Mouse (Mus musculus) kidney, adult 8-10 months (tissue): ENCODE measurements around the gene Gm6205.
"Not testable (repeated sequence)": the region's sequence is repeated elsewhere in the genome, so short reads cannot be mapped to it uniquely, and the experiment has no call there.

Source experiments
- DNase-seq, 2 experiments: peaks; one replicate each; pipeline ENCODE4 v3.0.0; 2022

Gm6205 gene

DNA sequence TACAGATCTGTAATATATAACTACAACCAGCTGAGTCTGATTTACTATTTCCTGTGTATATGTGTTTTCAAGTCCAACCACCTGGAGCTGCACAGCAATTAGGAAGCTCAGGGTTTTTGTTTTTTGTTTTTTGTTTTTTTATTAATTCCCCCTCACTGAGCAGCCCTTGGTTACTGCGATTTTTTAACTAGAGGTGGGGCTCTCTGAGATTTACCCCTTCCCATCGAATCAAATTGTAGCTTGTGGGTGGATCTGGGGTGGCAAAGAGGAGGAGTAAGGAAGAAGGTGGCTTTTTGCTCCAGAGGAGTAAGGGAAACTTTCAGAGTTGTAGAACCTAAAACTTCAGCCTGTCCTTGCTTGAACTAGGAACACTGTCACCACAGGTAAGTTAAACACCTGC lies at the start of gene Gm6205:
Gene Gm6205 (plus strand): TSS at position 301 of the 400 bp plus-strand sequence.
- not testable (repeated sequence) for DNase-seq

GRCm38 (mm10) chr5:94616242-94616641 lies 31.9 kb upstream of the Gm6205 start, which contains the start of gene Gm3147:
Gene Gm3147 (minus strand): TSS chr5:94616342.
- not testable (repeated sequence) for DNase-seq

DNA sequence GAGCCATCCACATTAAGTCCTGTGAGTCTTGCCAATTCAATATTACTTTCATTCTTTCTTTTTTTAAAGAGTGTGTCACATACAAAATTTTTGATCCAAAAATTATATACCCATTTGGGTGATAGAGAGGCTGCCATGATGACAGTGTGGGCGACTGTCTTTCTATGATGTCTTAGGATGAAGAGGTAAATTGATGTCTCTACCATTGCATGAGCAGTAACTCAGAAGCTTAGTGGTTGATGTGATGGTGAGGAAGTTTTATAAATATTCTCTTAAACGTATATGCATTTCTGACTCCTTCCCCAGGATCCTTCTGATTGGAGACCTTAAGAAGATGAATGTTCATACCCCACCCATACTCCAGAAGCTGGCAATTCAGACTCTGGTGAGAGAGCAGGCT lies 24.5 kb upstream of the Gm6205 start, which contains the start of gene Gm6509:
Gene Gm6509 (plus strand): TSS at position 301 of the 400 bp plus-strand sequence.
- DNase-seq: not testable (repeated sequence)
